Mouse (Mus musculus): ENCODE measurements around the gene Sdc1. TPM values are rescaled to one million over a fixed set of nuclear protein-coding genes. Genes with fewer than 3 reads are reported as not detected.

Gene Sdc1
- total and polyA plus RNA-seq, 3 experiments: 4.8 to 11.0 (median 5.7) TPM

- 41% methylated on average over 13 of the region's 13 CpGs for whole genome bisulfite sequencing
- no peaks in the 10 kb centered on the region for H3K27me3 ChIP-seq (ENCODE audit: control insufficient read depth, insufficient read depth, low read length)
- no peak overlapping the region for H3K9ac ChIP-seq (ENCODE audit: low read depth, low read length)
- H3K27ac ChIP-seq: no peak overlapping the region
- DNase-seq: peak; percentile 64 to 69
- no peaks in the 10 kb centered on the region; the same call in 1 of the 2 replicates for H3K4me1 ChIP-seq (ENCODE audit: control insufficient read depth, insufficient read depth, low read length)
- intact Hi-C loops (cut with DNase I): no loop called here
- no peak overlapping the region for H3K4me3 ChIP-seq
- H3K36me3 ChIP-seq (ENCODE audit: control insufficient read depth, insufficient read depth, low read length): no peaks in the 10 kb centered on the region
- H3K79me2 ChIP-seq (replicated peaks; ENCODE audit: control insufficient read depth, insufficient read depth, low read length): no peaks in the 10 kb centered on the region
- no peak for TF ChIP-seq POLR2A (IDR thresholded peaks at IDR 0.05; ENCODE audit: insufficient read depth, low read depth, low read length)
- TF ChIP-seq EP300 (IDR thresholded peaks at IDR 0.05; ENCODE audit: insufficient read depth, low read depth, low read length): no peak
- TF ChIP-seq CTCF (IDR thresholded peaks at IDR 0.05): no peak
Observed at GRCm38 (mm10) chr12:8817467-8818232, 46.5 kb downstream of the Sdc1 start.

GRCm38 (mm10) chr12:8818233-8818672, 47.1 kb downstream of the Sdc1 start:
- 33% methylated on average over 3 of the region's 3 CpGs for WGBS
- no peaks in the 10 kb centered on the region for H3K27me3 ChIP-seq (ENCODE audit: control insufficient read depth, insufficient read depth, low read length)
- no peak overlapping the region for H3K4me3 ChIP-seq
- H3K27ac ChIP-seq: no peak overlapping the region
- H3K4me1 ChIP-seq (ENCODE audit: control insufficient read depth, insufficient read depth, low read length): no peaks in the 10 kb centered on the region; the same call in 1 of the 2 replicates
- no peaks in the 10 kb centered on the region for H3K79me2 ChIP-seq (replicated peaks; ENCODE audit: control insufficient read depth, insufficient read depth, low read length)
- no peaks in the 10 kb centered on the region for H3K36me3 ChIP-seq (ENCODE audit: control insufficient read depth, insufficient read depth, low read length)
- TF ChIP-seq EP300 (IDR thresholded peaks at IDR 0.05; ENCODE audit: insufficient read depth, low read depth, low read length) (no peak), CTCF (IDR thresholded peaks at IDR 0.05) (no peak), POLR2A (IDR thresholded peaks at IDR 0.05; ENCODE audit: insufficient read depth, low read depth, low read length) (no peak)
- intact Hi-C loops (cut with DNase I): no loop called here
- no peak overlapping the region for H3K9ac ChIP-seq (ENCODE audit: low read depth, low read length)
- DNase-seq: no peak

GRCm38 (mm10) chr12:8824995-8825703, 54.0 kb downstream of the Sdc1 start:
- WGBS: 69% methylated on average over 7 of the region's 7 CpGs

GRCm38 (mm10) chr12:8827014-8827715, 56.0 kb downstream of the Sdc1 start:
- Histone ChIP-seq H3K4me3 (no peak overlapping the region), H3K27me3 (ENCODE audit: control insufficient read depth, insufficient read depth, low read length) (no peaks in the 10 kb centered on the region), H3K79me2 (replicated peaks; ENCODE audit: control insufficient read depth, insufficient read depth, low read length) (no peaks in the 10 kb centered on the region), H3K36me3 (ENCODE audit: control insufficient read depth, insufficient read depth, low read length) (no peaks in the 10 kb centered on the region), H3K9ac (ENCODE audit: low read depth, low read length) (no peak overlapping the region), H3K27ac (no peak overlapping the region), H3K4me1 (ENCODE audit: control insufficient read depth, insufficient read depth, low read length) (no peaks in the 10 kb centered on the region)
- no peak for TF ChIP-seq EP300 (IDR thresholded peaks at IDR 0.05; ENCODE audit: insufficient read depth, low read depth, low read length)
- TF ChIP-seq CTCF (IDR thresholded peaks at IDR 0.05): no peak
- TF ChIP-seq POLR2A (IDR thresholded peaks at IDR 0.05; ENCODE audit: insufficient read depth, low read depth, low read length): no peak
- WGBS: 89% methylated on average over 9 of the region's 9 CpGs
- no peak for DNase-seq
- intact Hi-C loops (cut with DNase I): no loop called here

More at GRCm38 (mm10) chr12:8824995-8825703, 54.0 kb downstream of the Sdc1 start:
- Histone ChIP-seq H3K36me3 (ENCODE audit: control insufficient read depth, insufficient read depth, low read length) (no peaks in the 10 kb centered on the region), H3K27ac (no peak overlapping the region), H3K4me3 (no peak overlapping the region), H3K4me1 (ENCODE audit: control insufficient read depth, insufficient read depth, low read length) (no peaks in the 10 kb centered on the region), H3K79me2 (replicated peaks; ENCODE audit: control insufficient read depth, insufficient read depth, low read length) (no peaks in the 10 kb centered on the region), H3K9ac (ENCODE audit: low read depth, low read length) (no peak overlapping the region), H3K27me3 (ENCODE audit: control insufficient read depth, insufficient read depth, low read length) (no peaks in the 10 kb centered on the region)
- intact Hi-C loops (cut with DNase I): no loop called here
- TF ChIP-seq EP300 (IDR thresholded peaks at IDR 0.05; ENCODE audit: insufficient read depth, low read depth, low read length): no peak
- no peak for TF ChIP-seq POLR2A (IDR thresholded peaks at IDR 0.05; ENCODE audit: insufficient read depth, low read depth, low read length)
- TF ChIP-seq CTCF (IDR thresholded peaks at IDR 0.05): no peak
- no peak for DNase-seq

- TF ChIP-seq CTCF (IDR thresholded peaks at IDR 0.05) (no peak), POLR2A (IDR thresholded peaks at IDR 0.05; ENCODE audit: insufficient read depth, low read depth, low read length) (no peak), EP300 (IDR thresholded peaks at IDR 0.05; ENCODE audit: insufficient read depth, low read depth, low read length) (no peak)
- Histone ChIP-seq H3K27ac (no peak overlapping the region), H3K4me1 (ENCODE audit: control insufficient read depth, insufficient read depth, low read length) (no peaks in the 10 kb centered on the region), H3K79me2 (replicated peaks; ENCODE audit: control insufficient read depth, insufficient read depth, low read length) (no peaks in the 10 kb centered on the region), H3K9ac (ENCODE audit: low read depth, low read length) (no peak overlapping the region), H3K4me3 (no peak overlapping the region), H3K27me3 (ENCODE audit: control insufficient read depth, insufficient read depth, low read length) (no peaks in the 10 kb centered on the region), H3K36me3 (ENCODE audit: control insufficient read depth, insufficient read depth, low read length) (no peaks in the 10 kb centered on the region)
- DNase-seq: no peak
- 45% methylated on average over 13 of the region's 13 CpGs for WGBS
- intact Hi-C loops (cut with DNase I): no loop called here
Observed at GRCm38 (mm10) chr12:8829032-8829660, 58.0 kb downstream of the Sdc1 start.
